Mouse (Mus musculus) brain, adult 2 months (tissue): ENCODE measurements around the gene Cryaa.
"Not testable (repeated sequence)": the region's sequence is repeated elsewhere in the genome, so short reads cannot be mapped to it uniquely, and the experiment has no call there.

Experiments used
- DNase-seq: peaks from one replicate; pipeline ENCODE4 v3.0.0; 2011; ENCODE audit warnings: low read depth, low spot score

Cryaa gene

DNA sequence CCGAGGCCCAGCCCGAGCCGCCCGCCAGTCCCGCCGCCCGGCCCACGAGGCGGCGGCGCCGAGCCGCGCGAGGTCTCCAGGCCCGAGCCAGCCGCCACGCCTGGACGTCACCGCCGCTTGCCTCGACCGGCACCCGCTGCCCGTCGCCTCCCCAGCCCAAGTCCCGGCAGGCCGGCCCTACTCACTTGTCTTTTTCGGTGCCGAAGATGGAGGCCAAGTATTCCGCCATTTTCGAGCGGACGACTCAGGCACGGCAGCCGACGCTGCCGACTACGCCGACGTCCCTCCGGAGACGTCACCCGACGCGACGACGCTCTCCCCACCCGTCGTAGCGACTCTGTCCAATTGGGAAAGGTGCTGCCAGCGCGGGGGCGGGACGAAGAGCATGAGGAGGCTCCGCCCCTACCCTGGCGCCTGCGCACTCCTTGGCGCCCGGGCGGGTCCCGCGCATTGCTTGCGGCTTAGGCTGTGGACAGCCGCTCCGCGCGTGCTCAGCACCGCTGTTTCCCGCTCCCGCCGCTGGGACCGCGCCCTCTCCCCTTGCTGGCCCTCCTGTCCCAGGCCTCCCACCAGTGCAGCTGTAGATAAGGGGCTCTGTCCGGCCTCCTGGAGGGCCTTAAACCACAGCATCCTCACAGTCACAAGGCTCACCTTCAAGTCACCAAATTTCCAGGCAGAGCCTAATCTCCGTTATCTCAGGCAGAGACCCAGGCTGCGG is 19.0 kb upstream of the Cryaa start, which contains the start of gene U2af1:
TSS of gene U2af1 (minus strand) at position 425 of the 718 bp plus-strand sequence.
- DNase-seq, result peak; percentile 99

DNA sequence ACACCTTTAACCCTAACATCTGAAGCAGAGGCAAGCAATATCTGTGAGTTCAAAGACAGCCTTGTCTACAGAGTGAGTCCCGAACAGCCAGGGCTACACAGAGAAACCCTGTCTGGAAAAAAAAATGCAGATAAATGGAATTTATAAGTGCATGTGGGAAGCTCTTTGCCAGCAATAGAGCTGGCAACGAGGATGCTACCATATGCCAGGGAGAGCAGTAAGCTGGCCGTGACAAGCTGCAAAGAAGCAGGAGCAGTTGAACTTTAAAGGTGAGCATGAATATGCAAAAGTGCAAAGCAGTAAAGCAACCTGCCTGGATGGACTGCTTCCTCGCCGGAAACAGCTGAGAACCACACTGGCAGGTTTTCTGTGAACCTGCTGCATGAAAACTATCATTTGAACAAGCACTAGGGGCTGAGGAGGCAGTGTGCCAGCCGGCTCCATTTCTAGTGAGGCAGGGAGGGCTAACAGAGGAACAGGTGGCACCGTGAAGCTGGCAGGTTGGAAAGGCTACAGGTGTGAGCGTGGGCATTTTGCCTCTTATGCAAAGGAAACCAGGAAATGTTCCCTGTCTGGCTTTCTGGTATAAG is 16.9 kb upstream of the Cryaa start:
- DNase-seq, result peak; percentile 93

GRCm38 (mm10) chr17:31662855-31663254 is 14.8 kb upstream of the Cryaa start:
- DNase-seq, result no peak

GRCm38 (mm10) chr17:31664760-31665159 is 12.8 kb upstream of the Cryaa start:
- peak; percentile 89 for DNase-seq

DNA sequence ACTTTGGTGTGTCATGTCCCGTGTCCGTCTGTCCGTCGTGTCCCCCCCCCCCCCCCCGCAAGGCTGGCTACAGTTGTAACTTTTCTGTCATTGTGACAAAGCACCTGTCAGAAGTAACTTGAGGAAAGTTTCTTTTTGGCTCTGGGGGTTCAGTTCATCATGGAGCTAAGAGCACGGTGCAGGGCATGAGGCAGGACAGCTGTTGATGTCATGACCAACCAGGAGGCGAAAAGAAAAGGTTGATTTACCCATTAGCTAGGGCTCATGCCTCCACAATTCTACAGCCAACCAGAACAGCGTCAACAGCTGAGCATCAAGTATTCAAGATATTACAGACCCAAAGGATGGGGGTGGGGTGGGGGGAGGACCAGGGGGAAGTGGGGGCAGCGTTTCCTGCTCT is 9.3 kb upstream of the Cryaa start:
- no peak for DNase-seq

DNA sequence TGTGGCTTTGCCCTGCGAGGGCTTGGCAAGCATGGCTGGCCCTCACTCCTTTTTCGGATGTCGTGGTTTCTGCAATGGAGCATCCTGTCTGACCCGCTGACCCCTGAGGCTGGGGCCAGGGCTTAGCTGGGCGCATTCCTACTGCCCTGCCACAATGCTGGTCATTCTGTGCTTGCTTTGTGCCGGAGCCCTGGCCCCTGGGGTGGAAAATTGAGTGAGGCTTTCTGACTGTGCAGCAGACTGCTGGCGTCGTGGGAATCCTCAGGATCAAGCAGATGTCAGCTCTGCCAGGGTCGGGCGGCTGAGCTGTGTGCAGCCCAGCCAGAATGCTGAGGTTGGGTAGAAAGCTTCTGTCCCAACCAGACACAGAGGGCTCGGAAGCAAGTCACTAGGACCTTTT is 7.4 kb upstream of the Cryaa start:
- DNase-seq, result no peak

DNA sequence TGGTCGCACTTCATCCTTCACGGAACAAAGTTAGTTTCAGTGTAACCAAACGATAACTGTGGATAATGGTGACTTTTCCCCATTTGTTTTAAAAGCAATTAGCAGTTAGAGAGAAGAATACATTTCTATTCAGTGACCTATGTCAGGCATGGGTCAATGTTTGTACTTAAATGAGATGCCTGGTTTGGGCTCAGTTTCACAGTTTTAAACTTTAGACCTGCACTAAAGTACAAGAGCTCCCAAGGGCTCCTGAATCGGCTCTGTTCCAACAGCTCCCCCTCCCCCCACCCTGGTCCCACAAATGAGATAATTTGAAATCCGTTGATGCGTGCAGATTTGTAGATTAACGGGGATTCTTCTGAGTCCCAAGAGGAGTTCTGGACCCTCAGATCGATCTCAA is 5.9 kb upstream of the Cryaa start:
- no peak for DNase-seq

- no peak for DNase-seq
Observed at GRCm38 (mm10) chr17:31672279-31672678, 5.3 kb upstream of the Cryaa start.

DNA sequence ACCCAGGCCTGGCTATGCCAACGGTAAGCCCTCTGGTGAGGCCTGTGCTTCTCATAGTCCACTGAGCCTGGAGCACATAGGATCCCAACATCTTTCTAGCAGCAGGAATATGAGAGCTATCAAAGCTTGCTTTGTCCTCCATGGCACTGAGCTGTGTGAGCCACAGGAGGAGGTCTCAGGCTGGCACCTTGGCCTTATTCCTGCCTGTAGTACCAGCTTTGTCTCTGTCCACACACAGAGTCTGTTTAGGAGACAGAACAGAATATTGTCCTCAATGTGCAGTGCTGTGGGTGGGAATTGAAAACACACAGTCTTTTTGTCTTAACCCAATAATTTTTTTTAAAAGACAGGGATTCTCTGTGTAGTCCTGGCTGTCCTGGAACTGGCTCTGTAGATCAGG is 3.2 kb upstream of the Cryaa start:
- DNase-seq, result peak; percentile 94

GRCm38 (mm10) chr17:31680450-31680849 is 2.8 kb downstream of the Cryaa start:
- DNase-seq, result no peak

GRCm38 (mm10) chr17:31685514-31686224 is 8.1 kb downstream of the Cryaa start:
- DNase-seq, result peak; percentile 92

DNA sequence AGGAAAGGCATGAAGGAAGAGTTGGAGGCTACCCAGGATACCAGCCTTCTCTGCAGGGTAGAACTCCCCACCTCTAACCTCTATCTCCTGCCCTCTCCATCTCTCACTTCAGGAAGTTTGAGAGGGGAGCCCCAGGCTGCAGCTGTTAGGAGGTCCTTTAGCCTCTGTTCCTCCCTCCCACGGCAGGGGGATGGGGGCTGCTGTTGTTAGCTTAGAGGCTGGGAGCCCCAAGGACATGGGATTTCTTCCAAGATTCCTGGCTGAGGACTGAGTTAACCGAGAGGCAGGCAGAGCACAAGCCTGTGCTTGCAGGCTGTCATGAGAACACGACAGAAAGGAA is 8.6 kb downstream of the Cryaa start:
- DNase-seq, result no peak

- no peak for DNase-seq
Observed at GRCm38 (mm10) chr17:31688112-31688511, 10.5 kb downstream of the Cryaa start.

DNA sequence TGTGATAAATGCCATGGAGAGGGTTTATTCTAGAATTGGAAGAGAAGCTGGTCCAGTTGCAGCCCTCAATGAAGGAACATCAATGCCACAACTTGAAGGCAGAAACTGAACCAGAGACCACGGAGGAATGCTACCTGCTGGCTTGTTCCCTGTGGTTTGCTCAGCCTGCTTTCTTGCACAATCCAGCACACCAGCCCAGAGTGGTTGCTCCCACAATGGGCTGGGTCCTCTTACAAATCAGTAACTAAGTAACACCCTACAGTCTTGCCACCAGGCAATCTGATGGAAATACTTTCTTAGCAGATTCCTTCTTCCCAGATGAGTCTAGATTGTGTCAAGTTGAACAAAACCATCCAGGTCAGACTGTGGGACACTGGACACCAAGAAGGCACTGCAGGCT is 12.0 kb downstream of the Cryaa start:
- no peak for DNase-seq

DNA sequence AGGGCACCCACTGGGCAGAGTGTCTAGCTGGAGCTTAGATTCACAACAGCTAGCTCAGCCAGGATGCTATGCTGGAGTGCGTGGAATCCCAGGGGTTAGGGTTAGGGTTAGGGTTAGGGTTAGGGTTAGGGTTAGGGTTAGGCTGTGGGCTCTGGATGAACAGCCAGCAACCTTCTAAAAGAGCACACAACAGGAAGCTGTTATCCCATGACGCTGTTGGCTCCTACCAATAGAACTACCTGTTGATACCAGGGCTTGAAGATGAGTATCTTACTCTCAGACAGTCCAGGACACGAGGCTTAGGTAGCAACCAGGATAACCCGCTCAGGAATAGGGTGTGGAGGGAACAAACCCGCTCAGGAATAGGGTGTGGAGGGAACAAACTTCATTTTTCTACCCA is 15.3 kb downstream of the Cryaa start:
- DNase-seq, result no peak

- peak; percentile 80 for DNase-seq
Observed at GRCm38 (mm10) chr17:31693330-31694022, 15.9 kb downstream of the Cryaa start.

- no peak for DNase-seq
Observed at GRCm38 (mm10) chr17:31694023-31694376, 16.4 kb downstream of the Cryaa start.

GRCm38 (mm10) chr17:31694949-31695348 is 17.3 kb downstream of the Cryaa start:
- no peak for DNase-seq

GRCm38 (mm10) chr17:31695356-31695755 is 17.7 kb downstream of the Cryaa start:
- not testable (repeated sequence) for DNase-seq

DNA sequence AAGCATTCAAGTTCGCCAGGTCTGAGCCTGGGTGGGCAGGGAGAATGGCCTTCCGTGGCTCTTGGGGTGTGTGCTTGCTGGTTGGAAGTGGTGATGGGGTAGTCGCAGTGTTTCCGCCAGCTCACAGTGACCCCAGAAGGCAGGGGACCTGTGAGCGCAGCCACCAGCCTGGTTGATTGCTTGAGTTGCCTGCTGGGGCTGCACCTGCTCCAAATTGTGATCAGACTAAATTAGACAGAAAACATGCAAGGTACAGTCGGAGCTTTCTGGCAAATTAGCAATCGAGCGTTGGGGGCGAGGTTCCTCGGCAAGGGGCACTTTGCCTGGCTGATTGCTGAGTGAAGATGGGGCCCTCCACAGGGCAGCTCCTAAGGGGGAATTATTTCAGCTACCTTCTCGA is 20.7 kb downstream of the Cryaa start:
- DNase-seq, result peak; percentile 43

DNA sequence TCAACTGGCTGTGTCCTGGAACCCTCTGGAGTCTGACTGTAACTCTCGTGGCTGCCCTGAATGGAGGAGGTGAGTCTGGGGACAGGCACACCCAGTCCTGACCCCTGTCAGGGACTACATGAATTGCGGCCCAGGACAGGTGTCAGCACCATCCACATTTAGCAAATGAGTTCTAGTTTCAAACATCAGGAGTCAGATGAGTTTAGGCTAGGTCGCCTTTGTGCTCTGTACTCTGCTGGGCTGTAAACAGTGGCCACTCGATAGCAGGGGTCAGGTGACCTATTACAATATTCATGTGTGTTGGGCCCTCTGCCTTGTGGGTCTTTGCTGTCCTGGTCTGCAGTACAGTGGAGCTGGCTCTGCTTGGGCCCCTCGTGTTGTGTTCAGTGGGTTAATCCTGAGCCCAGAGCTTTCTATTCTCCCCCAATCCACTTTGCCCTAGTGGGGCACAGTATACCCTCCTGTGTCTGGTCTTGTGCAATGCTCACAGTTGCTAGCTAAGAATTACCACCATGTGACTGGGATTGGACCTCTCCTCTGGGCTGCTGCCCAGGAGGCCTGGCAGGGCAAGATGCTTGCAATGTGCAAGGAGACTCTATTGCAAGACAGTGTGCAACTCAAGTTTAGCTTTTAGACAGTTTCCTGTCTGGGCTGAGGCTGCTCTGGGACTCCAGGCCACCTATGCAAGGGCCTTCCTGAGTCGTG is 25.8 kb downstream of the Cryaa start:
- DNase-seq, result no peak
